Mouse (Mus musculus) CH12.LX (cell line): ENCODE measurements at regions not wholly inside any gene's neighbourhood (a gene's known extent, or its start where the extent isn't known, plus 50 kb on each side); places are given as distances from the start of the nearest gene placed in this dataset.

Experiments used
- DNase-seq: peaks from one replicate; pipeline ENCODE4 v3.0.0-alpha.2; 2013; ENCODE audit errors: extremely low read depth
- H3K27ac ChIP-seq: 2 replicates; pipeline ENCODE4 v1.5.1; 2012; ENCODE audit warnings: low read depth, mild to moderate bottlenecking, control low read depth, moderate library complexity; ENCODE audit not compliant: insufficient read depth
- H3K27me3 ChIP-seq: replicated peaks from 2 replicates; pipeline ENCODE3; 2012; ENCODE audit warnings: inconsistent platforms
- H3K36me3 ChIP-seq, 2 experiments: replicated peaks in 1 of 2; 2 replicates each; pipeline versions ENCODE3 to v1.6.1; 2012; ENCODE audit warnings: inconsistent platforms in 1 of 2, low read length in 1 of 2, mild to moderate bottlenecking in 1 of 2, mixed read lengths in 1 of 2, moderate library complexity in 1 of 2; ENCODE audit not compliant: control insufficient read depth in 1 of 2, insufficient read depth in 1 of 2
- H3K4me1 ChIP-seq, 2 experiments: 2 replicates each; pipeline ENCODE4 v1.6.1; 2012; ENCODE audit warnings: inconsistent platforms in 1 of 2, moderate library complexity in 1 of 2; ENCODE audit not compliant: insufficient read depth in 2 of 2, control insufficient read depth in 1 of 2
- H3K4me2 ChIP-seq: 2 replicates; pipeline ENCODE4 v1.6.1; 2012; ENCODE audit warnings: low read depth, mild to moderate bottlenecking, control low read depth; ENCODE audit not compliant: poor library complexity, insufficient read depth, severe bottlenecking
- H3K4me3 ChIP-seq, 3 experiments: fragments of 150-350 bp in 1 of 3; sonication (generic) in 1 of 3; replicated peaks in 1 of 3; 2 replicates each; pipeline versions ENCODE3 to v1.5.1; 2011 to 2012; ENCODE audit warnings: low read depth in 2 of 3, low read length in 2 of 3, mild to moderate bottlenecking in 2 of 3, moderate library complexity in 2 of 3, control low read depth in 1 of 3, improper control_type of control experiment in 1 of 3, inconsistent platforms in 1 of 3, mixed read lengths in 1 of 3; ENCODE audit not compliant: poor library complexity in 1 of 3
- H3K79me2 ChIP-seq: replicated peaks from 2 replicates; pipeline ENCODE4 v1.6.1; 2012; ENCODE audit warnings: mild to moderate bottlenecking, moderate library complexity; ENCODE audit not compliant: control insufficient read depth, poor library complexity, insufficient read depth, severe bottlenecking; ENCODE audit errors: extremely low read depth
- H3K9ac ChIP-seq: 2 replicates; pipeline ENCODE4 v1.6.1; 2012; ENCODE audit warnings: low read depth, mild to moderate bottlenecking, control low read depth, moderate library complexity; ENCODE audit not compliant: insufficient read depth
- H3K9me3 ChIP-seq: replicated peaks from 2 replicates; pipeline ENCODE3; 2012; ENCODE audit warnings: low read length, inconsistent platforms, mixed read lengths
- BHLHE40 ChIP-seq: IDR thresholded peaks from 2 replicates; pipeline ENCODE4 v1.6.1; 2011; ENCODE audit warnings: mild to moderate bottlenecking, low read depth, low read length, improper control_type of control experiment
- CHD2 ChIP-seq: IDR thresholded peaks from 2 replicates; pipeline ENCODE4 v1.6.1; 2011; ENCODE audit warnings: low read length, improper control_type of control experiment
- CTCF ChIP-seq, 2 experiments: IDR thresholded peaks in 1 of 2; conservative IDR thresholded peaks in 1 of 2; 2 replicates each; pipeline ENCODE4 v1.5.1; 2011 to 2012; ENCODE audit warnings: low read depth in 2 of 2, low read length in 2 of 2, improper control_type of control experiment in 1 of 2, inconsistent platforms in 1 of 2, mild to moderate bottlenecking in 1 of 2, moderate library complexity in 1 of 2
- E2F4 ChIP-seq: IDR thresholded peaks from 2 replicates; pipeline ENCODE4 v1.6.1; 2011; ENCODE audit warnings: low read depth, low read length, improper control_type of control experiment; ENCODE audit not compliant: insufficient replicate concordance
- EP300 ChIP-seq: IDR thresholded peaks from 2 replicates; pipeline ENCODE4 v1.6.1; 2011; ENCODE audit warnings: low read length, improper control_type of control experiment
- ETS1 ChIP-seq: conservative IDR thresholded peaks from 2 replicates; pipeline ENCODE4 v1.6.1; 2012; ENCODE audit warnings: low read depth, mild to moderate bottlenecking, inconsistent platforms, low read length, improper control_type of control experiment, moderate library complexity
- GABPA ChIP-seq: IDR thresholded peaks from 2 replicates; pipeline ENCODE4 v1.6.1; 2012; ENCODE audit warnings: low read depth, low read length, improper control_type of control experiment, inconsistent platforms; ENCODE audit not compliant: insufficient replicate concordance
- HCFC1 ChIP-seq: IDR thresholded peaks from 2 replicates; pipeline ENCODE4 v1.6.1; 2012; ENCODE audit warnings: low read depth, mild to moderate bottlenecking, inconsistent platforms, low read length, improper control_type of control experiment
- IRF4 ChIP-seq: IDR thresholded peaks from 2 replicates; pipeline ENCODE4 v1.6.1; 2014; ENCODE audit warnings: low read depth, mild to moderate bottlenecking, inconsistent platforms, low read length, improper control_type of control experiment
- JUND ChIP-seq: conservative IDR thresholded peaks from 2 replicates; pipeline ENCODE4 v1.6.1; 2011; ENCODE audit warnings: low read depth, low read length, improper control_type of control experiment
- MAX ChIP-seq: IDR thresholded peaks from 2 replicates; pipeline ENCODE4 v1.6.1; 2011; ENCODE audit warnings: low read length, improper control_type of control experiment
- MXI1 ChIP-seq: IDR thresholded peaks from 2 replicates; pipeline ENCODE4 v1.6.1; 2011; ENCODE audit warnings: mild to moderate bottlenecking, low read depth, low read length, improper control_type of control experiment
- NELFE ChIP-seq: IDR thresholded peaks from 2 replicates; pipeline ENCODE4 v1.6.1; 2011; ENCODE audit warnings: low read depth, low read length, improper control_type of control experiment
- NRF1 ChIP-seq: IDR thresholded peaks from 2 replicates; pipeline ENCODE4 v1.6.1; 2014; ENCODE audit warnings: low read depth, mild to moderate bottlenecking, inconsistent platforms, low read length, improper control_type of control experiment, moderate library complexity
- PAX5 ChIP-seq: IDR thresholded peaks from 2 replicates; pipeline ENCODE4 v1.6.1; 2012; ENCODE audit warnings: low read length, inconsistent platforms, mixed read lengths
- POLR2A ChIP-seq: IDR thresholded peaks from 2 replicates; pipeline ENCODE4 v1.6.1; 2011; ENCODE audit warnings: low read depth, mild to moderate bottlenecking, improper control_type of control experiment, low read length
- RCOR1 ChIP-seq: conservative IDR thresholded peaks from 2 replicates; pipeline ENCODE4 v1.6.1; 2012; ENCODE audit warnings: low read depth, mild to moderate bottlenecking, inconsistent platforms, low read length, improper control_type of control experiment
- SIN3A ChIP-seq: IDR thresholded peaks from 2 replicates; pipeline ENCODE4 v1.6.1; 2012; ENCODE audit warnings: low read length, improper control_type of control experiment, inconsistent platforms
- UBTF ChIP-seq: IDR thresholded peaks from 2 replicates; pipeline ENCODE4 v1.6.1; 2012; ENCODE audit warnings: low read depth, mild to moderate bottlenecking, inconsistent platforms, low read length, improper control_type of control experiment, moderate library complexity
- USF1 ChIP-seq: IDR thresholded peaks from 2 replicates; pipeline ENCODE4 v1.6.1; 2014; ENCODE audit warnings: low read depth, mild to moderate bottlenecking, inconsistent platforms, low read length, improper control_type of control experiment
- ZKSCAN1 ChIP-seq: IDR thresholded peaks from 2 replicates; pipeline ENCODE4 v1.6.1; 2012; ENCODE audit warnings: low read depth, inconsistent platforms, low read length, improper control_type of control experiment, borderline replicate concordance
- ZMIZ1 ChIP-seq: IDR thresholded peaks from 2 replicates; pipeline ENCODE4 v1.6.1; 2012; ENCODE audit warnings: low read depth, mild to moderate bottlenecking, inconsistent platforms, low read length, improper control_type of control experiment
- ZNF384 ChIP-seq: IDR thresholded peaks from 2 replicates; pipeline ENCODE4 v1.6.1; 2012; ENCODE audit warnings: low read depth, low read length, improper control_type of control experiment, inconsistent platforms
- dilution Hi-C: fragments of 300-500 bp; cut with MboI; formaldehyde crosslinking; loops from 2 replicates; pipeline ENCODE4 v1.14.3; 2020; ENCODE audit warnings: low sequenced_read_pairs; ENCODE audit not compliant: extremely low pct_unique_long_range_greater_than_20kb, extremely low pct_ligation_motif_present
- in situ Hi-C: fragments of 300-500 bp; cut with MboI; formaldehyde crosslinking; loops from 3 replicates; pipeline ENCODE4 v1.14.3; 2019; ENCODE audit warnings: low sequenced_read_pairs, low pct_ligation_motif_present, low pct_unique_long_range_greater_than_20kb, mixed read lengths

- no peaks in the 10 kb centered on the region for H3K4me1 ChIP-seq
- no peak for TF ChIP-seq RCOR1
- TF ChIP-seq NRF1, result no peak
- TF ChIP-seq POLR2A, result no peak
- TF ChIP-seq NELFE, result no peak
- no peak for TF ChIP-seq MXI1
- no peak for TF ChIP-seq JUND
- no peak for TF ChIP-seq IRF4
- TF ChIP-seq SIN3A, result no peak
- no peak for TF ChIP-seq ZMIZ1
- no peak for TF ChIP-seq ZNF384
- TF ChIP-seq HCFC1, result no peak
- TF ChIP-seq CHD2, result no peak
- TF ChIP-seq USF1, result no peak
- no peak for TF ChIP-seq ETS1
- TF ChIP-seq GABPA, result no peak
- TF ChIP-seq PAX5, result no peak
- TF ChIP-seq E2F4, result no peak
- TF ChIP-seq EP300, result no peak
- TF ChIP-seq ZKSCAN1, result no peak
- no peak for TF ChIP-seq MAX
- H3K79me2 ChIP-seq, result no peaks in the 10 kb centered on the region
- H3K4me2 ChIP-seq, result no peak overlapping the region
- no peak overlapping the region for H3K9ac ChIP-seq
- H3K36me3 ChIP-seq, result no peaks in the 10 kb centered on the region
- peaks cover 33% of the 10 kb centered on the region for H3K27me3 ChIP-seq
- dilution Hi-C loops, result no loop called here
- in situ Hi-C loops, result loop anchor here (25.0 kb wide), 1 partner anchor 228 kb away; no protein-coding TSS in a partner anchor
- DNase-seq, result no peak
- H3K4me3 ChIP-seq, result no peak overlapping the region
- no peak overlapping the region for H3K27ac ChIP-seq
- H3K9me3 ChIP-seq, result no peaks in the 10 kb centered on the region
These were observed 87.0 kb upstream of the Foxa2 start for GRCm38 (mm10) chr2:148133811-148134210.

- H3K4me1 ChIP-seq, result no peaks in the 10 kb centered on the region
- dilution Hi-C loops (no loop called here), in situ Hi-C loops (loop anchor here (25.0 kb wide), 1 partner anchor 220 kb away; no protein-coding TSS in a partner anchor)
- no peak overlapping the region for H3K4me3 ChIP-seq
- no peak for DNase-seq
- H3K27me3 ChIP-seq, result peaks cover 45% of the 10 kb centered on the region
- no peak for TF ChIP-seq MAX
- no peak for TF ChIP-seq IRF4
- TF ChIP-seq UBTF, result no peak
- no peak for TF ChIP-seq CTCF (conservative IDR thresholded peaks at IDR 0.05 in 1 of 2, IDR thresholded peaks at IDR 0.05 in 1 of 2; ENCODE audit: low read depth in 2 of 2, low read length in 2 of 2)
- no peak for TF ChIP-seq E2F4
- TF ChIP-seq SIN3A, result no peak
- no peak for TF ChIP-seq ZNF384
- TF ChIP-seq BHLHE40, result peak; percentile 27; the same call in 1 of the 2 replicates
- no peak for TF ChIP-seq ZMIZ1
- H3K27ac ChIP-seq, result no peak overlapping the region
- H3K9me3 ChIP-seq, result no peaks in the 10 kb centered on the region
- H3K79me2 ChIP-seq, result no peaks in the 10 kb centered on the region
- H3K9ac ChIP-seq, result no peak overlapping the region
- H3K4me2 ChIP-seq, result no peak overlapping the region
- H3K36me3 ChIP-seq, result no peaks in the 10 kb centered on the region
These were observed 95.2 kb upstream of the Foxa2 start for GRCm38 (mm10) chr2:148141936-148142335.
